Mouse (Mus musculus) layer of hippocampus, adult 9-10 months (tissue): ENCODE data around the gene Ifitm7.
"Not testable (repeated sequence)": the region's sequence is repeated elsewhere in the genome, so short reads cannot be mapped to it uniquely, and the experiment has no call there.

Experiments
- DNase-seq: peaks from one replicate; pipeline ENCODE4 v3.0.0; 2022; ENCODE audit warnings: low spot score

Gene Ifitm7

GRCm38 (mm10) chr16:13986574-13987478 is at the start of gene Ifitm7, which contains the start of gene 2900011O08Rik:
Gene Ifitm7, minus strand, starts transcription at chr16:13986888.
Gene 2900011O08Rik, plus strand, starts transcription at chr16:13986604.
- DNase-seq, result peak; percentile 43

- DNase-seq, result no peak
These were observed 46.4 kb upstream of the Ifitm7 start for GRCm38 (mm10) chr16:14033076-14033475.

GRCm38 (mm10) chr16:14030650-14031049 is 44.0 kb upstream of the Ifitm7 start:
- no peak for DNase-seq

DNA sequence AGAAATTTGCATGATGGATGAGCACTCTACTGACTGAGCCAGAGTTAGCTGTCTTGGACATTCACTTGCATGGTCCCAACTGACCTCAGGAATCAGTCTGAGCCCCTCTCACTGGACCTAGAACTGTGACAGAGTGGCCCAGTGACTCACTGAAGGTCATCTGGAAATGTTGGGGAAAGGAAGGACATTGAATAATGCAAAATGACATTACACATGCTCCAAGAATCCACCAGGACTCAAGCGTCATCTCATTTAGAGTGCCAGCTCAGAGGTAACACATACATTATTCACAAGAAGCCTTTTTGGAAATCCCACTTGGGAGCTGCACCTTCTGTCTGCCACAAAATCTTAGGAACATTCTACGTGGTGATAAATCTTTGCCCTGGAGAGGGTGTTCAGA is 43.2 kb upstream of the Ifitm7 start:
- DNase-seq, result no peak

GRCm38 (mm10) chr16:14029072-14029471 is 42.4 kb upstream of the Ifitm7 start:
- no peak for DNase-seq

DNA sequence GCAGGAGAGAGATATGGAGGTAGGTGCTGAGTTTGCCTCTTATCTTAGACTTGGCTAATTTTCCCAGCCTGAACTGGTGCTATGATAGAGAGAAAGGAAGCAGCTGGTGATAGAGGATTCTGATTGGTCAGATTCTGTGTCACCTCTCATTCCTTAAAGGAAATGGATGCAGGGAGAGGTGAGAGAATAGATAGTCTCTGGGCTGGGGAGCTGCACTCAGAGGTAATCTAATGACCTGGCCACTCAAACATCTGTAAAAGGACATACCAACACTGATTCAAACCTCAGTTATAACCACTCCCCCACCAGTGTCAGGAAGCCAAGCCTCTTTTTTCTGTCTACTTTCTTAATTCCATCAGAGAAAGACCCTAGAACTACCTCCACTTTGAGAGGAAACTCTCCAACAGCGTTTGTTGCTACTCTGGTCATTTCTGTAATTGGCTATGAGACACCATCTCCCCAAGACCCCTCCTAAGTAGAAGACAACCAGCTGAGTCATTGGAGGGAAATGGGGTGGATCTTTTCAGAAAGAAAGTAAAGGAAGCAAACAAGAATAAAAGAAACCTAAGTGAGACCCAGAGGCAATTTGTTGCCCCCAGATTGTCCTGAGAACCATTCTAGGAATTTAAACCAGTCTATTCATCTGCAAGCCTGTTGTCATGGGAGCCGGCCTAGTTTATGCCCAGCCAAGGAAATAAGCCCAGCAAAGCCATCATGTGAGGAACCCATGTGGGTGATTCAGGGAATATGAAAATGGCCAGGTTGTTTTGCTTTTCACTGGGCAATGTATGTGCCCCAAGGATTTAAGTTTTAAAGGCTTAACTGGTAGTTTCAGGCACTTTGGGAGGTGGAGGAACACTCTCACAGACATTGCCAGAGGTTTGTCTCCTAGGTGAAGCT is 38.7 kb upstream of the Ifitm7 start:
- DNase-seq, result no peak

GRCm38 (mm10) chr16:14021166-14021822 is 34.6 kb upstream of the Ifitm7 start:
- no peak for DNase-seq

GRCm38 (mm10) chr16:14017306-14017705 is 30.6 kb upstream of the Ifitm7 start:
- no peak for DNase-seq

- DNase-seq, result no peak
These were observed 23.3 kb upstream of the Ifitm7 start for GRCm38 (mm10) chr16:14009966-14010365.

- no peak for DNase-seq
These were observed 22.0 kb upstream of the Ifitm7 start for GRCm38 (mm10) chr16:14008708-14009107.

DNA sequence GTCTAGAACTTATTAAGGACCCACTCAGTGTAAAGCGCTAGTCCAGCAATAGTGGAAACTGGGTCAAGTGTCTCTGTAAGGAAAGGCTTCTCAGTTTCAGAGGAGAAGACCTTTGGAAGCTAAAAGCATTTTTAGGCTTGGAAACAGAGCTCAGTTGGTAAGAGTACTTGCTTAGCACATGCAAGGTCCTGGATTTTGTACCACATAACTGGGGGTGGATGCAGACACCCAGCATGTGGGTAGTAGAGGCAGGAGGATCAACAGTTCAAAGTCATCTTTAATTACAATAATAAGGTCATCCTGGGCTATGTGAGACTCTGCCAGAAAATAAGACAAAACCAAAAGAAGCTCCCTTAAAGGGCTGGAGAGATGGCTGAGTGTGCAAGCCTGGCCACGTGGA is 21.4 kb upstream of the Ifitm7 start:
- DNase-seq, result no peak

DNA sequence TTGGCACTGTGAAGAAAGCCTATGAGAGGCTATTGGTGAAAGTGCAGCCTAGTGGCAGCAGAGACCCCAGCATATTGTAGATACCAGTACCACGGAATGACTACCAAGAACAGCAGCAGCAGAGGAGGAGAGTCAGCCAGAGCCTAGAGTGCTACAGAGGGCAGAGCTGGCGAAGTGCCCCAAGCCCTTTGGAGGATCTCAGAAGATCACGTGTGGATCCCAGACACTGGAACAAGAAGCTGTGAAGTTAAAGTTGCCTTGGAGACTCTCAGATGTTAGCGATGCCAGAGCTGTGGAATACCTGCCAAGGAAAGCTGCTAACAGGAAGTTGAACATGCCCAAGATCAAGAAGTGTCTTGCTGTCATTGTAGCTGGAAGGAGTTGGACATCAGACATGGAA is 18.6 kb upstream of the Ifitm7 start:
- DNase-seq, result no peak

DNA sequence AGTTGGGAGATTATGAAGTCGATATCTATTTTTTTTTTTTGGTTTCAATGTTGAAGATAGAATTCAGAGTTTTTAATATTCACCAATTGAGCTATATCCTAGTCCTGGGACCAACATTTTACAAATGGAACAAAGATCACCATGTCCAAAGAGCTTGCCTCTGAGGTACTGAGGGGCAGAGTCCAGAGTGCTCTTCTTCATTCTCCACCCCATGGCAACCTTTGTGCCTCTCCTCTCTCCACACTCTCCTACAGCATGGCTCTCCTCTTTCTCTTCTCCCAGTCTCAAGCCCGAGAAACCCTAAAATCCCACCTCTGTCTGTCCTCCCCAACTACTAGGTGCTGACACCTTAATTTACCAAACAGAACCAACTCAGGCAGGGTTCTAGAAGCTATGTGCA is 18.0 kb upstream of the Ifitm7 start:
- DNase-seq, result no peak

DNA sequence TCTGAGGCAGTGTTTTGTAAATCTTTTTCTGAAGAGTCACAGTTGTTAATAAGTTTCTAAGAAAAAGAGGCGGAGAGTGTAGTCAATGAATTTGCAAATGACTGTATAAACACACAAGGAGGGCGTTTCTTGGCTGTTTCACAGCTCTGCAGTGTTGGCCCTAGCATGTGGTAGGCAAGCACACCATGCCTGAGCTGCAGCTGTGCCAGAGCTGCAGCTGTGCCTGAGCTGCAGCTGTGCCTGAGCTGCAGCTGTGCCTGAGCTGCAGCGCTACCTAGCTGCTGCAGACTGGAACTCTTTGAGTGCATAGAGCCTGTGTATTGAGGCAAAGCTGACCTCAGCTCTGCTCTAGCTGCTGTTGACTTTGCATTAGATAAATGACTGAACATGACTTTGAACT is 17.5 kb upstream of the Ifitm7 start:
- DNase-seq, result no peak

DNA sequence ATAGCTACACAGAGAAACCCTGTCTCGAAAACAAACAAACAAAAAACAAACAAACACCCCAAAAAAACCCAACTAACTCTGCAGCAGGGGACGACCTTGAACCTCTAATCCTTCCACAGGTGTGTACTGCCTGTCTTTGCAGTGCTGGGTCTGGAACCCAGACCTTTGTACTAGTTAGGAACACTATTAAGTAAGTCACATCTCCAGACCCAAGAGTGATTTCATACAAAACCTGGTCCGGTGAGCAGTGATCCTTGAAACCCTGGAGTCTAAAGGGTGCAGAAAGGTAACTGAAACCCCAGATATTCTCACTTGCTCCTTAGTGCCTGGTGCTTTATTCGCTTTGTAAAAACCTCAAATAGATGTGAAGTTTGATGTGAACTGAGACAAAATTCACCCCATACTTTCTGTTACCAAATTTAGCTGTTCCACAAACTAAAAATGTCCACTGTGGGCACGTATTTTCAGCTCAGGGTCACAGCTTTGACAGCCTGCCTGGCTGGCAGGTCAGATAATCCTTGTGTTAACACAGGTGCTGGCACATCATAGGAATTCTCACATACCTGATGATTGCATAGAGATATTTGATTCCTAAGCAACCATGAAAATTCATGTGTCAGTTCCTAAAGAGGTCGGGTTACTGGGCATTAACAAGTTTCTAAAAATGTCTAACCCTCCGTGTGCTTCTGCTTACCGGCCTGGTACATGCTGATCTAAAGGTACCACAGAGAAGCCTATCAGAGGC is 16.9 kb upstream of the Ifitm7 start:
- DNase-seq, result no peak

DNA sequence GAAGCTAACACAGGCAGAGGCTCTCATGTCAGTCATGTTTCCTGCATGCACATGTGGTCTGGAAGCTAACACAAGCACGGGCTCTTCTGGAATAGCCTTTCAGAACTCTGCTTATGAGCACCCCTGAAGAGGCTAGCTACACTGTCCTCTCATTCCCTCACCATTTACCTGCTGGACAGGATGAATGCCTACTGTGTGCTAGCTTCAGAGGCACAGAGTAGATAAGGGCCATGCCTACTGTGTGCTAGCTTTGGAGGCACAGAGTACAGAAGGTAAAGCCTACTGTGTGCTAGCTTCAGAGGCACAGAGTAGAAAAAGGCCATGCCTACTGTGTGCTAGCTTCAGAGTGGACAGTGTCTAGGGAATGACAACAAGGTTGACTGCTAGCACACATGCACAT is 7.8 kb upstream of the Ifitm7 start:
- no peak for DNase-seq

GRCm38 (mm10) chr16:13994076-13994475 is 7.4 kb upstream of the Ifitm7 start:
- no peak for DNase-seq

DNA sequence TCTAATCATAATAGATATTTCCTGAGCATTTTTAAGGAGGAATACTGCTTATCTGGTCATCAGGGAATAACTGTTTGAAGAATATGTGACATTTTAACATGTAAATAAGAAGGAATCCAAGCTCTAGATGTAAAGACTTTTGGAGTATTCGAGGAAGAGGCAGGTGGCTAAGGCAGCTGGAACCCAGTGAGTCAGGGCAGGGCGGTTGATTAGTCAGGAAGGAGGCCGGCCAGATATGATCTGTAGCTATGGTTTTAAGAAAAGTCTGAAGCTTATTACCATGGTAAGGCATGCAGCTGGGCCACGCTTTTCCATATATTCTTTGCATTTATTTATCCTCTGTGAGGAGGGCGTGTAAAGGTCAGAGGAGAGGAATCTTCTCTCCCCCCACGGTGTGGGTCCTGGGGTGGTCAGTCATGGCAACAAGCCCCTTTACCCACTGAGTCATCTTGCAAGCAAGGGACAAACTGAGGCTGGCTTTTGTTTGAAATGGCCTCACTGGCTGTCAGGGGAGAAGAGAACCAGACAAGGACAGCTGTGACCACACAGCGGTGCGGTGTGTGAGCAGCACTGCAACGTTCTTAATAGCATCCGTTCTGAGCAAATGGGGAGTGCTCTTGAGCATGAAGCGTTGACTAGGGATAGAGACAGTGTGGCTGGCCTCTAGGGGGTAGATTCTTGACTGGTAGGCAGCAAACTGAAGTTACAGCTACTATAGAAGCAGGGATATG is 6.0 kb upstream of the Ifitm7 start:
- no peak for DNase-seq

GRCm38 (mm10) chr16:13986197-13986573 is 503 bp downstream of the Ifitm7 start:
- DNase-seq, result peak; percentile 27

- no peak for DNase-seq
These were observed 3.5 kb downstream of the Ifitm7 start for GRCm38 (mm10) chr16:13983161-13983560.

DNA sequence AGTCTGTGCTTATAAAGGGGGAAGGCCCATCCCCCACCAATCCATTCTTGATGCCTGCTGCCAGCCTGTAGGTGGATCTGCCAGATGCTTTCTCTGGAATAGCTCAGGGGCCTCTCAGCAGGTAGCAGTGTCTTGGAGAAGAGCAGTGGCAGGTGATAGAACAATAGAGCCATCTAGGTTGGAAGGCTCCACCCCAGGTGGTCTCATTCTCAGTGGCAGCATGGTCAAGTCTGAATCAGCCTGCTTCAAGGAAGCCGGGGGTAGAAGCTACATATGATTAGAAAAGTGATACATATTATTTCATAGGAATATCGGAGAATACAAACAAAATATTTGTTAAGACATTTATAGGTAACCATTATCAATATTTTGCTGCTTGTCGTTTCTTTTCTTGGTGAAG is 5.0 kb downstream of the Ifitm7 start:
- DNase-seq, result not testable (repeated sequence)
